Mouse (Mus musculus) forebrain, embryonic 13.5 days (tissue): ENCODE data around the gene Slc16a11. TPM values are rescaled to one million over a fixed set of nuclear protein-coding genes. Genes with fewer than 3 reads are reported as not detected.
"Not testable (repeated sequence)": the region's sequence is repeated elsewhere in the genome, so short reads cannot be mapped to it uniquely, and the experiment has no call there.

Experiments
- ATAC-seq: fragments of 200-750 bp; cut with Nextera tagmentation; 2 replicates; pipeline ENCODE4 v1.8.0; 2017
- H3K27ac ChIP-seq: fragments of 300-500 bp; sonication (generic); 2 replicates; pipeline ENCODE4 v1.5.1; 2015; ENCODE audit warnings: inconsistent platforms, mild to moderate bottlenecking, moderate library complexity
- H3K27me3 ChIP-seq: fragments of 300-500 bp; sonication (generic); 2 replicates; pipeline ENCODE4 v1.6.1; 2015; ENCODE audit warnings: mild to moderate bottlenecking, inconsistent platforms
- H3K36me3 ChIP-seq: fragments of 300-500 bp; sonication (generic); 2 replicates; pipeline ENCODE4 v1.6.1; 2015; ENCODE audit warnings: mild to moderate bottlenecking, inconsistent platforms; ENCODE audit not compliant: poor library complexity, severe bottlenecking
- H3K4me1 ChIP-seq: fragments of 300-500 bp; sonication (generic); 2 replicates; pipeline ENCODE4 v1.6.1; 2015; ENCODE audit warnings: inconsistent platforms
- H3K4me2 ChIP-seq: fragments of 300-500 bp; sonication (generic); 2 replicates; pipeline ENCODE4 v1.6.1; 2015; ENCODE audit warnings: inconsistent platforms, mild to moderate bottlenecking, moderate library complexity
- H3K4me3 ChIP-seq: fragments of 300-500 bp; sonication (generic); 2 replicates; pipeline ENCODE4 v1.5.1; 2015; ENCODE audit warnings: mild to moderate bottlenecking, inconsistent platforms
- H3K9ac ChIP-seq: fragments of 300-500 bp; sonication (generic); 2 replicates; pipeline ENCODE4 v1.6.1; 2015; ENCODE audit warnings: mild to moderate bottlenecking, inconsistent platforms
- H3K9me3 ChIP-seq: fragments of 300-500 bp; sonication (generic); replicated peaks from 2 replicates; pipeline ENCODE4 v1.6.1; 2016; ENCODE audit warnings: inconsistent platforms
- WGBS: fragments of 180-500 bp; shearing (Covaris S2); methylation state at CpG from one replicate; pipeline ENCODE4 v1.1.7; 2015; 5-methylcytosine and 5-hydroxymethylcytosine counted together
- polyA plus RNA-seq: library from polyadenylated mRNA; unstranded; fragments of >200 nt; fragmentation: Nextera tagmentation; extraction: Ambion mirVana; gene quantifications from 2 replicates; pipeline ENCODE4 v1.2.1, GENCODE M21; 2015

The Slc16a11 gene
- 1.8 and 2.2 TPM in 2 replicates for polyA plus RNA-seq

- Histone ChIP-seq H3K9me3 (no peaks in the 10 kb centered on the region), H3K9ac (no peak within 1 kb of the TSS), H3K4me3 (peak within 1 kb of the TSS; percentile 33), H3K27ac (no peak within 1 kb of the TSS), H3K4me2 (peak within 1 kb of the TSS; percentile 60), H3K27me3 (peaks cover 59% of the 10 kb centered on the region), H3K4me1 (peaks cover 18% of the 10 kb centered on the region), H3K36me3 (peaks cover 8% of the 10 kb centered on the region)
- 65% methylated on average over 6 of the region's 6 CpGs for WGBS
- no peak for ATAC-seq
These were observed at the start of gene Slc16a11 for GRCm38 (mm10) chr11:70212423-70212822. TSS of gene Slc16a11 (plus strand) at chr11:70212752.

- Histone ChIP-seq H3K4me2 (no peak overlapping the region), H3K36me3 (no peaks in the 10 kb centered on the region), H3K4me3 (no peak overlapping the region), H3K4me1 (no peaks in the 10 kb centered on the region), H3K27me3 (no peaks in the 10 kb centered on the region), H3K27ac (no peak overlapping the region), H3K9me3 (no peaks in the 10 kb centered on the region), H3K9ac (no peak overlapping the region)
- no peak for ATAC-seq
- 71% methylated on average over 16 of the region's 16 CpGs for WGBS
These were observed 46.3 kb upstream of the Slc16a11 start for GRCm38 (mm10) chr11:70165972-70166921.

GRCm38 (mm10) chr11:70168136-70168535, 44.4 kb upstream of the Slc16a11 start:
- Histone ChIP-seq H3K27me3 (no peaks in the 10 kb centered on the region), H3K4me2 (no peak overlapping the region), H3K4me1 (no peaks in the 10 kb centered on the region), H3K36me3 (no peaks in the 10 kb centered on the region), H3K9me3 (no peaks in the 10 kb centered on the region), H3K27ac (no peak overlapping the region), H3K9ac (no peak overlapping the region), H3K4me3 (no peak overlapping the region)
- WGBS = 72% methylated on average over 7 of the region's 7 CpGs
- ATAC-seq = no peak

- H3K27ac ChIP-seq, H3K36me3 ChIP-seq, H3K9ac ChIP-seq, H3K4me3 ChIP-seq, H3K4me1 ChIP-seq, H3K9me3 ChIP-seq, H3K27me3 ChIP-seq, H3K4me2 ChIP-seq, ATAC-seq: not testable (repeated sequence)
- 90% methylated on average over 7 of the region's 7 CpGs for WGBS
These were observed 43.1 kb upstream of the Slc16a11 start for GRCm38 (mm10) chr11:70169471-70169870.

GRCm38 (mm10) chr11:70170291-70170690, 42.3 kb upstream of the Slc16a11 start:
- no peaks in the 10 kb centered on the region for H3K9me3 ChIP-seq
- no peaks in the 10 kb centered on the region for H3K4me1 ChIP-seq
- H3K36me3 ChIP-seq = no peaks in the 10 kb centered on the region
- 87% methylated on average over 7 of the region's 7 CpGs for WGBS
- H3K27me3 ChIP-seq = no peaks in the 10 kb centered on the region
- no peak overlapping the region for H3K27ac ChIP-seq
- H3K9ac ChIP-seq = no peak overlapping the region
- H3K4me3 ChIP-seq = no peak overlapping the region
- no peak overlapping the region for H3K4me2 ChIP-seq
- ATAC-seq = no peak

- no peak for ATAC-seq
- Histone ChIP-seq H3K9ac (no peak overlapping the region), H3K4me3 (no peak overlapping the region), H3K9me3 (no peaks in the 10 kb centered on the region), H3K27ac (no peak overlapping the region), H3K27me3 (no peaks in the 10 kb centered on the region), H3K36me3 (no peaks in the 10 kb centered on the region), H3K4me2 (no peak overlapping the region), H3K4me1 (no peaks in the 10 kb centered on the region)
- WGBS = 79% methylated on average over 7 of the region's 7 CpGs
These were observed 41.4 kb upstream of the Slc16a11 start for GRCm38 (mm10) chr11:70171181-70171580.

GRCm38 (mm10) chr11:70171847-70172246, 40.7 kb upstream of the Slc16a11 start:
- H3K9me3 ChIP-seq = no peaks in the 10 kb centered on the region
- no peak overlapping the region for H3K9ac ChIP-seq
- H3K4me2 ChIP-seq = no peak overlapping the region
- ATAC-seq = no peak
- H3K36me3 ChIP-seq = no peaks in the 10 kb centered on the region
- no peak overlapping the region for H3K27ac ChIP-seq
- no peaks in the 10 kb centered on the region for H3K4me1 ChIP-seq
- H3K4me3 ChIP-seq = no peak overlapping the region
- no peaks in the 10 kb centered on the region for H3K27me3 ChIP-seq
- 53% methylated on average over 3 of the region's 3 CpGs for WGBS

- Histone ChIP-seq H3K9ac (no peak overlapping the region), H3K4me2 (no peak overlapping the region), H3K36me3 (no peaks in the 10 kb centered on the region), H3K9me3 (no peaks in the 10 kb centered on the region), H3K27ac (no peak overlapping the region), H3K27me3 (no peaks in the 10 kb centered on the region), H3K4me3 (no peak overlapping the region), H3K4me1 (no peaks in the 10 kb centered on the region)
- 56% methylated on average over 5 of the region's 5 CpGs for WGBS
- no peak for ATAC-seq
These were observed 40.3 kb upstream of the Slc16a11 start for GRCm38 (mm10) chr11:70172298-70172697.

- no peak for ATAC-seq
- Histone ChIP-seq H3K27me3 (no peaks in the 10 kb centered on the region), H3K36me3 (no peaks in the 10 kb centered on the region), H3K27ac (no peak overlapping the region), H3K4me1 (no peaks in the 10 kb centered on the region), H3K9ac (no peak overlapping the region), H3K9me3 (no peaks in the 10 kb centered on the region; the same call in 1 of the 2 replicates), H3K4me2 (no peak overlapping the region), H3K4me3 (no peak overlapping the region)
- WGBS = 75% methylated on average over 4 of the region's 4 CpGs
These were observed 38.1 kb upstream of the Slc16a11 start for GRCm38 (mm10) chr11:70174491-70174890.

- Histone ChIP-seq H3K36me3 (no peaks in the 10 kb centered on the region), H3K9me3 (no peaks in the 10 kb centered on the region; the same call in 1 of the 2 replicates), H3K4me3 (no peak overlapping the region), H3K9ac (no peak overlapping the region), H3K4me1 (no peaks in the 10 kb centered on the region), H3K4me2 (no peak overlapping the region), H3K27me3 (no peaks in the 10 kb centered on the region), H3K27ac (no peak overlapping the region)
- 78% methylated on average over 8 of the region's 8 CpGs for WGBS
- ATAC-seq = no peak
These were observed 34.9 kb upstream of the Slc16a11 start for GRCm38 (mm10) chr11:70177647-70178046.

- WGBS = 90% methylated on average over 11 of the region's 11 CpGs
- Histone ChIP-seq H3K36me3 (no peaks in the 10 kb centered on the region), H3K4me2 (no peak overlapping the region), H3K27ac (no peak overlapping the region), H3K9me3 (no peaks in the 10 kb centered on the region; the same call in 1 of the 2 replicates), H3K4me1 (no peaks in the 10 kb centered on the region), H3K9ac (no peak overlapping the region), H3K27me3 (no peaks in the 10 kb centered on the region), H3K4me3 (no peak overlapping the region)
- ATAC-seq = no peak
These were observed 34.2 kb upstream of the Slc16a11 start for GRCm38 (mm10) chr11:70178311-70178710.

GRCm38 (mm10) chr11:70178756-70179155, 33.8 kb upstream of the Slc16a11 start:
- H3K27ac ChIP-seq = no peak overlapping the region
- H3K27me3 ChIP-seq = no peaks in the 10 kb centered on the region

More at GRCm38 (mm10) chr11:70178756-70179155, 33.8 kb upstream of the Slc16a11 start:
- Histone ChIP-seq H3K4me1 (no peaks in the 10 kb centered on the region), H3K36me3 (no peaks in the 10 kb centered on the region), H3K4me3 (no peak overlapping the region), H3K9me3 (no peaks in the 10 kb centered on the region; the same call in 1 of the 2 replicates), H3K9ac (no peak overlapping the region), H3K4me2 (no peak overlapping the region)
- no peak for ATAC-seq
- WGBS = 79% methylated on average over 11 of the region's 11 CpGs
